Mouse (Mus musculus) neural tube, embryonic 11.5 days (tissue): ENCODE data around the gene Ptges. TPM values are rescaled to one million over a fixed set of nuclear protein-coding genes. Genes with fewer than 3 reads are reported as not detected.

ENCODE experiments used
- ATAC-seq: fragments of 200-750 bp; cut with Nextera tagmentation; 2 replicates; pipeline ENCODE4 v1.8.0; 2017; ENCODE audit warnings: moderate number of reproducible peaks, mild to moderate bottlenecking, moderate TSS enrichment, moderate library complexity; ENCODE audit not compliant: insufficient read depth, low FRiP score, low TSS enrichment
- DNase-seq: peaks from one replicate; pipeline ENCODE4 v3.0.0-alpha.2; 2015; ENCODE audit warnings: low spot score
- H3K27ac ChIP-seq: fragments of 300-500 bp; sonication (generic); 2 replicates; pipeline ENCODE4 v1.5.1; 2014; ENCODE audit warnings: low read depth, mild to moderate bottlenecking, low read length
- H3K27me3 ChIP-seq: fragments of 300-500 bp; sonication (generic); 2 replicates; pipeline ENCODE4 v1.6.1; 2014; ENCODE audit warnings: mild to moderate bottlenecking, low read length, mixed read lengths; ENCODE audit not compliant: control insufficient read depth, insufficient read depth
- H3K36me3 ChIP-seq: fragments of 300-500 bp; sonication (generic); 2 replicates; pipeline ENCODE4 v1.6.1; 2014; ENCODE audit warnings: mild to moderate bottlenecking, low read length, moderate library complexity, mixed read lengths; ENCODE audit not compliant: control insufficient read depth, insufficient read depth
- H3K4me1 ChIP-seq: fragments of 300-500 bp; sonication (generic); 2 replicates; pipeline ENCODE4 v1.6.1; 2014; ENCODE audit warnings: low read length, mixed read lengths; ENCODE audit not compliant: control insufficient read depth, insufficient read depth
- H3K4me2 ChIP-seq: fragments of 300-500 bp; sonication (generic); 2 replicates; pipeline ENCODE4 v1.6.1; 2014; ENCODE audit warnings: low read depth, mild to moderate bottlenecking, moderate library complexity
- H3K4me3 ChIP-seq: fragments of 300-500 bp; sonication (generic); 2 replicates; pipeline ENCODE4 v1.5.1; 2014; ENCODE audit warnings: low read depth, low read length
- H3K9ac ChIP-seq: fragments of 300-500 bp; sonication (generic); 2 replicates; pipeline ENCODE4 v1.6.1; 2014; ENCODE audit warnings: mild to moderate bottlenecking, low read length
- H3K9me3 ChIP-seq: fragments of 300-500 bp; sonication (generic); 2 replicates; pipeline ENCODE4 v1.6.1; 2016; ENCODE audit warnings: low read length; ENCODE audit not compliant: control insufficient read depth
- WGBS: fragments of 180-500 bp; shearing (Covaris S2); extraction: QIAGEN DNeasy Blood & Tissue Kit; methylation state at CpG from one replicate; pipeline ENCODE4 v1.1.7; 2014; 5-methylcytosine and 5-hydroxymethylcytosine counted together
- polyA plus RNA-seq: library from polyadenylated mRNA; unstranded; fragments of >200 nt; fragmentation: Nextera tagmentation; extraction: Ambion mirVana; gene quantifications from 2 replicates; pipeline ENCODE4 v1.2.1, GENCODE M21; 2014

Ptges gene
- polyA plus RNA-seq, 1 experiment from 2014 or later = 2.6 TPM

DNA sequence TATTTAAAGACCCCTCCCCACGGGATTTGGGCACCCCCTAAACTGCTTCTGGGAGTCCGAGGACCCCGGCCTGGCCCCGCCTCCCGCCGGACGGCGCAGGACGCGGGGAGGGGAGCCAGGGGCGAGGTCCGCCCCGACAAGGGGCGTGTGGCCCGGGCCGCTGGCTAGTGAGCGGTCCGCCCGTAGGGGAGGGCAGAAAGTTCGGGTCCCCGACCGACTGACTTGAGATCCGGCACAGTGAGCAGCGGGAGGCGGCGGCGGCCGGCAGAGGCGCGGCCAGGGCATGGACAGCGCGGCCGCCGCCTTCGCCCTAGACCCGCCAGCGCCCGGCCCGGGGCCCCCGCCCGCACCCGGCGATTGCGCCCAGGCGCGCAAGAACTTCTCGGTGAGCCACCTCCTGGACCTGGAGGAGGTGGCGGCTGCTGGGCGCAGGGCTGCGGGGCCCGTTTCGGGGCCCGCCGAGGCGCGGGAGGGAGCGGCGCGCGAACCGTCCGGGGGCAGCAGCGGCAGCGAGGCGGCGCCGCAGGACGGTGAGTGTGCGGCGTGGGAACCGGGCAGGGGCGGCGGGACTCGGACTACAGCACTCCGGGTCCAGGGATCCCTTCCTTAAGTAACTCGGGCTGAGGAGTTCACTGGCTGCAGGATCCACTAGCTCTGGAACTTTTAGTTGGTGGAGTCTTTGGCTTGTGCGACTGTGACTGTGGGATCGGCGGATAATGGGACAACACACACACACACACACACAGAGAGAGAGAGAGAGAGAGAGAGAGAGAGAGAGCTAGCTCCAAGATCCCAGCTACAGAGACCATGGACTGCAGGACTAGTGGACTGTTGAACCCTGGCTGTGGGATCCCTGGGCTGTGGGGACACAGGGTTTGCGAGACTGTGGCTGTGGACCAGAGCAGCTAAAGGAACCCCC is 84.3 kb downstream of the Ptges start:
- Histone ChIP-seq H3K27me3 (peaks cover 26% of the 10 kb centered on the region), H3K9me3 (no peaks in the 10 kb centered on the region), H3K4me1 (no peaks in the 10 kb centered on the region), H3K27ac (no peak overlapping the region), H3K9ac (peak overlapping the region; percentile 57), H3K36me3 (no peaks in the 10 kb centered on the region), H3K4me3 (peak overlapping the region; percentile 49), H3K4me2 (peak overlapping the region; percentile 77)
- DNase-seq = peak; percentile 53
- no peak for ATAC-seq
- 1% methylated on average over 73 of the region's 80 CpGs for WGBS

GRCm38 (mm10) chr2:30842615-30843014 is 87.0 kb downstream of the Ptges start:
- DNase-seq (no peak), ATAC-seq (no peak)
- no peak overlapping the region for H3K27ac ChIP-seq
- no peak overlapping the region for H3K9ac ChIP-seq
- no peak overlapping the region for H3K4me3 ChIP-seq
- no peaks in the 10 kb centered on the region for H3K36me3 ChIP-seq
- 62% methylated on average over 10 of the region's 10 CpGs for WGBS
- H3K9me3 ChIP-seq = no peaks in the 10 kb centered on the region
- H3K4me2 ChIP-seq = no peak overlapping the region
- no peaks in the 10 kb centered on the region for H3K4me1 ChIP-seq
- H3K27me3 ChIP-seq = peaks cover 26% of the 10 kb centered on the region

Other genes with a start within 250 kb of the Ptges start
- 1.8 and 2.5 TPM in 2 replicates for gene 1700001O22Rik, start 126.2 kb downstream of the Ptges start, polyA plus RNA-seq
- 110 and 111 TPM in 2 replicates for gene Ntmt1, start 122.0 kb downstream of the Ptges start, polyA plus RNA-seq
- gene Asb6, start 99.5 kb downstream of the Ptges start, polyA plus RNA-seq = 32.3 and 36.9 TPM in 2 replicates
- gene Prrx2, start 94.9 kb downstream of the Ptges start, polyA plus RNA-seq = 8.9 and 13.8 TPM in 2 replicates
- gene Tor1b, start 23.1 kb upstream of the Ptges start, polyA plus RNA-seq = 20.7 and 22.7 TPM in 2 replicates
- gene Tor1a, start 38.1 kb upstream of the Ptges start, polyA plus RNA-seq = 71.0 and 81.8 TPM in 2 replicates
- 62.4 and 70.7 TPM in 2 replicates for gene BC005624, start 52.3 kb upstream of the Ptges start, polyA plus RNA-seq
- 17.9 and 18.2 TPM in 2 replicates for gene Usp20, start 52.4 kb upstream of the Ptges start, polyA plus RNA-seq
- 15.4 and 17.6 TPM in 2 replicates for gene Fnbp1, start 212.1 kb upstream of the Ptges start, polyA plus RNA-seq
- gene Gpr107, start 222.5 kb upstream of the Ptges start, polyA plus RNA-seq = 28.0 and 28.4 TPM in 2 replicates